Mouse (Mus musculus) bone marrow, adult 2 months (tissue): ENCODE measurements around the gene Atxn7l1.

Experiments used
- CTCF ChIP-seq: fragments of 200-500 bp; IDR thresholded peaks from 2 replicates; pipeline ENCODE4 v1.5.1; 2011; ENCODE audit warnings: low read length, control low read depth; ENCODE audit not compliant: control insufficient read depth, insufficient read depth
- POLR2A ChIP-seq: fragments of 200-500 bp; IDR thresholded peaks from 2 replicates; pipeline ENCODE4 v1.6.1; 2011; ENCODE audit warnings: low read depth, mild to moderate bottlenecking, control low read depth, low read length, borderline replicate concordance; ENCODE audit not compliant: control insufficient read depth

GRCm38 (mm10) chr12:33260575-33260974, 113.1 kb downstream of the Atxn7l1 start:
- TF ChIP-seq CTCF (no peak), POLR2A (no peak)
